Mouse (Mus musculus): ENCODE measurements around the gene Ldb2. TPM values are rescaled to one million over a fixed set of nuclear protein-coding genes. Genes with fewer than 3 reads are reported as not detected.

The Ldb2 gene
- polyA plus RNA-seq, 2 experiments = 2.0 to 4.2 TPM

- H3K4me3 ChIP-seq (ENCODE audit: insufficient read depth in 1 of 2, low read depth in 2 of 2, low read length in 2 of 2) = no peak overlapping the region
- H3K4me1 ChIP-seq (replicated peaks; ENCODE audit: control insufficient read depth in 2 of 2, insufficient read depth in 2 of 2, low read length in 1 of 2) = no peaks in the 10 kb centered on the region
- DNase-seq (ENCODE audit: low read depth in 3 of 3, low spot score in 3 of 3) = no peak
- H3K27ac ChIP-seq = no peak overlapping the region
- WGBS (ENCODE audit: insufficient replicate concordance) = 59% methylated on average over 1 of the region's 1 CpGs
- no peak overlapping the region for H3K9ac ChIP-seq (replicated peaks)
- no peak overlapping the region for H3K4me2 ChIP-seq (ENCODE audit: low read depth)
- TF ChIP-seq EP300 (IDR thresholded peaks at IDR 0.05; ENCODE audit: low read depth) = no peak
- no peak for TF ChIP-seq CTCF (IDR thresholded peaks at IDR 0.05; ENCODE audit: low read depth)
- ATAC-seq (ENCODE audit: insufficient read depth) = no peak
- no peaks in the 10 kb centered on the region for H3K36me3 ChIP-seq (replicated peaks; ENCODE audit: control insufficient read depth, insufficient read depth, low read depth)
- no peaks in the 10 kb centered on the region for H3K9me3 ChIP-seq (ENCODE audit: control insufficient read depth, low read length)
- no peaks in the 10 kb centered on the region for H3K27me3 ChIP-seq (ENCODE audit: control insufficient read depth, insufficient read depth, low read length)
Observed at GRCm38 (mm10) chr5:44498229-44498628, 301.3 kb downstream of the Ldb2 start.

DNA sequence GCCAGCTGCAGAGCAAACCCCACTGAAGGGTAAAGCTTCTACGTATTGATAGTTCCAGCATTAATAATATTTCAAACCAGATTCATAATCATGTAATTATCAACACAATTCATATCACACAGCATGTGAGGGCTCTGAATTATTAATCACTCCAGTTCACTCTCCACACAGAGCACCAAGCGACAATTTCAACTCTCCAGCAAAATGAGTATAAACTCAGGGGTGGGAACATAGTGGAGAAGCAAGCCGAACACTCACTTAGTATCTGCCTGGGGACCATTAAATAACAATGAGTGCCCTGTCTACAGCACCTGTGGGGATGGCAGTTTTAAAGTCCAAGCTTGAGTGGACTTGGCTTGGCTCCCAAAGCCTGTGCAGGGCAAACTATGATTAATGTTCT lies 302.6 kb downstream of the Ldb2 start:
- no peaks in the 10 kb centered on the region for H3K4me1 ChIP-seq (replicated peaks; ENCODE audit: control insufficient read depth in 2 of 2, insufficient read depth in 2 of 2, low read length in 1 of 2)
- DNase-seq (ENCODE audit: low read depth in 3 of 3, low spot score in 3 of 3) (no peak), ATAC-seq (ENCODE audit: insufficient read depth) (no peak)
- no peaks in the 10 kb centered on the region for H3K27me3 ChIP-seq (ENCODE audit: control insufficient read depth, insufficient read depth, low read length)
- TF ChIP-seq EP300 (IDR thresholded peaks at IDR 0.05; ENCODE audit: low read depth) (no peak), CTCF (IDR thresholded peaks at IDR 0.05; ENCODE audit: low read depth) (no peak)
- no peak overlapping the region for H3K27ac ChIP-seq
- no peak overlapping the region for H3K9ac ChIP-seq (replicated peaks)
- H3K9me3 ChIP-seq (ENCODE audit: control insufficient read depth, low read length) = no peaks in the 10 kb centered on the region
- WGBS (ENCODE audit: insufficient replicate concordance) = 69% methylated on average over 3 of the region's 3 CpGs
- H3K4me2 ChIP-seq (ENCODE audit: low read depth) = no peak overlapping the region
- H3K4me3 ChIP-seq (ENCODE audit: insufficient read depth in 1 of 2, low read depth in 2 of 2, low read length in 2 of 2) = no peak overlapping the region
- no peaks in the 10 kb centered on the region for H3K36me3 ChIP-seq (replicated peaks; ENCODE audit: control insufficient read depth, insufficient read depth, low read depth)

GRCm38 (mm10) chr5:44495092-44495491 lies 304.4 kb downstream of the Ldb2 start:
- ATAC-seq (ENCODE audit: insufficient read depth) (no peak), DNase-seq (ENCODE audit: low read depth in 3 of 3, low spot score in 3 of 3) (no peak)
- TF ChIP-seq CTCF (IDR thresholded peaks at IDR 0.05; ENCODE audit: low read depth) = no peak
- no peak for TF ChIP-seq EP300 (IDR thresholded peaks at IDR 0.05; ENCODE audit: low read depth)
- H3K4me3 ChIP-seq (ENCODE audit: insufficient read depth in 1 of 2, low read depth in 2 of 2, low read length in 2 of 2) = no peak overlapping the region
- no peak overlapping the region for H3K9ac ChIP-seq (replicated peaks)
- no peak overlapping the region for H3K27ac ChIP-seq
- H3K36me3 ChIP-seq (replicated peaks; ENCODE audit: control insufficient read depth, insufficient read depth, low read depth) = no peaks in the 10 kb centered on the region
- no peaks in the 10 kb centered on the region for H3K4me1 ChIP-seq (replicated peaks; ENCODE audit: control insufficient read depth in 2 of 2, insufficient read depth in 2 of 2, low read length in 1 of 2)
- no peaks in the 10 kb centered on the region for H3K9me3 ChIP-seq (ENCODE audit: control insufficient read depth, low read length)
- no peak overlapping the region for H3K4me2 ChIP-seq (ENCODE audit: low read depth)
- no peaks in the 10 kb centered on the region for H3K27me3 ChIP-seq (ENCODE audit: control insufficient read depth, insufficient read depth, low read length)
- WGBS (ENCODE audit: insufficient replicate concordance) = 60% methylated on average over 4 of the region's 4 CpGs

- H3K27ac ChIP-seq = no peak overlapping the region
- DNase-seq (ENCODE audit: low read depth in 3 of 3, low spot score in 3 of 3) (no peak), ATAC-seq (ENCODE audit: insufficient read depth) (no peak)
- WGBS (ENCODE audit: insufficient replicate concordance) = 56% methylated on average over 9 of the region's 9 CpGs
- H3K4me2 ChIP-seq (ENCODE audit: low read depth) = no peak overlapping the region
- H3K4me1 ChIP-seq (replicated peaks; ENCODE audit: control insufficient read depth in 2 of 2, insufficient read depth in 2 of 2, low read length in 1 of 2) = no peaks in the 10 kb centered on the region
- H3K36me3 ChIP-seq (replicated peaks; ENCODE audit: control insufficient read depth, insufficient read depth, low read depth) = no peaks in the 10 kb centered on the region
- no peaks in the 10 kb centered on the region for H3K27me3 ChIP-seq (ENCODE audit: control insufficient read depth, insufficient read depth, low read length)
- TF ChIP-seq CTCF (IDR thresholded peaks at IDR 0.05; ENCODE audit: low read depth) (no peak), EP300 (IDR thresholded peaks at IDR 0.05; ENCODE audit: low read depth) (no peak)
- no peaks in the 10 kb centered on the region for H3K9me3 ChIP-seq (ENCODE audit: control insufficient read depth, low read length)
- H3K9ac ChIP-seq (replicated peaks) = no peak overlapping the region
- H3K4me3 ChIP-seq (ENCODE audit: insufficient read depth in 1 of 2, low read depth in 2 of 2, low read length in 2 of 2) = no peak overlapping the region
Observed at GRCm38 (mm10) chr5:44494133-44494532, 305.3 kb downstream of the Ldb2 start.

DNA sequence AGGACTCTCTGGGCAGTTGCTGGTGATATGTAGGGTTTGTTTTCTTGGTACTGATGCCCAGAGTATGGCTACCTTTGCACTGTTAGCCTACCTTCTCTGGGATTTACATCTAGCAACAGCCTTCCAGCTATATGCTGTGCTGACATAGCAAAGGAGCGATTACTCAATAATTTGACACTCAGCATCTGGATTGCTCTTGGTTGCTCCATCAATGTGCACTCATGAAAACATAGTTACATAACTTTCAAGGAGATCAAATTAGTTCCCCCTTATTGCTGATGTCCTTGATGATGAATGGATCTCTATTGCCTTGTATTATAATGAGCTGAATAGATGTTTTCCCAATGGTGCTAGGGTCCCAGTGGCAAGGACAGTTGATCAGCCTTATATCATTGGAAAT lies 308.0 kb downstream of the Ldb2 start:
- Histone ChIP-seq H3K9me3 (ENCODE audit: control insufficient read depth, low read length) (no peaks in the 10 kb centered on the region), H3K4me2 (ENCODE audit: low read depth) (no peak overlapping the region), H3K36me3 (replicated peaks; ENCODE audit: control insufficient read depth, insufficient read depth, low read depth) (no peaks in the 10 kb centered on the region), H3K27me3 (ENCODE audit: control insufficient read depth, insufficient read depth, low read length) (no peaks in the 10 kb centered on the region), H3K4me1 (replicated peaks; ENCODE audit: control insufficient read depth in 2 of 2, insufficient read depth in 2 of 2, low read length in 1 of 2) (no peaks in the 10 kb centered on the region), H3K27ac (no peak overlapping the region), H3K9ac (replicated peaks) (no peak overlapping the region), H3K4me3 (ENCODE audit: insufficient read depth in 1 of 2, low read depth in 2 of 2, low read length in 2 of 2) (no peak overlapping the region)
- DNase-seq (ENCODE audit: low read depth in 3 of 3, low spot score in 3 of 3) = no peak
- ATAC-seq (ENCODE audit: insufficient read depth) = no peak
- WGBS (ENCODE audit: insufficient replicate concordance) = 60% methylated on average over 1 of the region's 1 CpGs
- TF ChIP-seq EP300 (IDR thresholded peaks at IDR 0.05; ENCODE audit: low read depth) = no peak
- no peak for TF ChIP-seq CTCF (IDR thresholded peaks at IDR 0.05; ENCODE audit: low read depth)
